ENCODE assay signal across 8 mouse cellular contexts in genomic region chr3:83994217-83994839, GRCm38 (mm10). TPM values are rescaled to one million over a fixed set of nuclear protein-coding genes. Genes with fewer than 3 reads are reported as not detected.
A peak's percentile ranks its signal among the peaks of the same experiment; 100 is the strongest.
DNase-seq lines count a peak whose midpoint lies in the region; ATAC-seq and TF ChIP-seq lines count a peak whose summit lies in the region.

No protein-coding gene starts in this region.

- H3K9ac ChIP-seq in heart, adult 2 months (ENCODE audit: low read depth, low read length): no peak overlapping the region
- H3K9ac ChIP-seq in forebrain, embryonic 14.5 days (ENCODE audit: low read length): no peak overlapping the region
- no peak overlapping the region for H3K9ac ChIP-seq in midbrain, postnatal 0 days (replicated peaks; ENCODE audit: low read length, poor library complexity, severe bottlenecking)

- 0 out of 2 replicates have a peak, but pooled peaks cover 1% of the 10 kb centered on the region for H3K79me2 ChIP-seq in heart, adult 2 months (replicated peaks; ENCODE audit: control insufficient read depth, insufficient read depth, low read length)

- TF ChIP-seq EP300 in heart, adult 2 months (IDR thresholded peaks at IDR 0.05; ENCODE audit: insufficient read depth, low read depth, low read length): no peak

- no peak overlapping the region for H3K4me2 ChIP-seq in forebrain, embryonic 14.5 days (ENCODE audit: low read length)
- no peak overlapping the region for H3K4me2 ChIP-seq in midbrain, postnatal 0 days (ENCODE audit: low read depth, low read length, poor library complexity, severe bottlenecking)

- ATAC-seq in forebrain, embryonic 14.5 days: peak; percentile 74
- ATAC-seq in midbrain, postnatal 0 days (ENCODE audit: low FRiP score): 0 out of 2 replicates have a peak, but pooled peaks have one; percentile 53
- ATAC-seq in granulocyte monocyte progenitor cell, adult 5-6 weeks (replicated peaks; ENCODE audit: poor library complexity, severe bottlenecking): no peak
- ATAC-seq in erythroid progenitor cell, adult 5-6 weeks (replicated peaks; ENCODE audit: low FRiP score, poor library complexity, severe bottlenecking): no peak

- peak overlapping the region; percentile 76 for H3K27ac ChIP-seq in heart, adult 2 months
- peak overlapping the region; percentile 67 for H3K27ac ChIP-seq in forebrain, embryonic 14.5 days (ENCODE audit: low read depth, low read length)
- H3K27ac ChIP-seq in midbrain, postnatal 0 days (ENCODE audit: low read depth, low read length): no peak overlapping the region

- TF ChIP-seq CTCF in heart, adult 2 months (IDR thresholded peaks at IDR 0.05): no peak
- no peak for TF ChIP-seq CTCF in midbrain, postnatal 0 days (IDR thresholded peaks at IDR 0.05)

- no peak overlapping the region for H3K4me3 ChIP-seq in heart, adult 2 months
- no peak overlapping the region for H3K4me3 ChIP-seq in forebrain, embryonic 14.5 days (ENCODE audit: low read depth, low read length)
- H3K4me3 ChIP-seq in midbrain, postnatal 0 days (ENCODE audit: low read depth, low read length): no peak overlapping the region

- H3K4me1 ChIP-seq in heart, adult 2 months (ENCODE audit: control insufficient read depth, insufficient read depth, low read length): peaks cover 17% of the 10 kb centered on the region
- peaks cover 90% of the 10 kb centered on the region for H3K4me1 ChIP-seq in forebrain, embryonic 14.5 days (ENCODE audit: control insufficient read depth, insufficient read depth, low read length)
- 0 out of 2 replicates have a peak, but pooled peaks cover 3% of the 10 kb centered on the region for H3K4me1 ChIP-seq in midbrain, postnatal 0 days (ENCODE audit: insufficient read depth, low read length)

- intact Hi-C loops in heart, adult 2 months (cut with DNase I): no loop called here

- no peak for DNase-seq in heart, adult 2 months
- DNase-seq in heart, adult 11 months: no peak
- DNase-seq in forebrain, embryonic 14.5 days (ENCODE audit: low spot score): peak; percentile 84
- DNase-seq in kidney, postnatal 36 days: peak; percentile 45 to 51
- no peak for DNase-seq in midbrain, postnatal 0 days (ENCODE audit: low spot score)
- DNase-seq in T-cell, adult 2 months (ENCODE audit: low spot score): no peak

- no peaks in the 10 kb centered on the region for H3K9me3 ChIP-seq in forebrain, embryonic 14.5 days (replicated peaks; ENCODE audit: control insufficient read depth, low read length)
- H3K9me3 ChIP-seq in midbrain, postnatal 0 days (ENCODE audit: low read length): no peaks in the 10 kb centered on the region

- no peaks in the 10 kb centered on the region for H3K27me3 ChIP-seq in heart, adult 2 months (ENCODE audit: control insufficient read depth, insufficient read depth, low read length)
- no peaks in the 10 kb centered on the region for H3K27me3 ChIP-seq in forebrain, embryonic 14.5 days (replicated peaks; ENCODE audit: control insufficient read depth, insufficient read depth, low read length)
- H3K27me3 ChIP-seq in midbrain, postnatal 0 days (ENCODE audit: insufficient read depth, low read length): no peaks in the 10 kb centered on the region

- 45% methylated on average over 8 of the region's 8 CpGs for WGBS in heart, adult 2 months
- WGBS in forebrain, embryonic 14.5 days: 18% methylated on average over 8 of the region's 8 CpGs
- WGBS in midbrain, postnatal 0 days: 36% methylated on average over 8 of the region's 8 CpGs

- TF ChIP-seq POLR2A in heart, adult 2 months (IDR thresholded peaks at IDR 0.05; ENCODE audit: insufficient read depth, low read depth, low read length): no peak

- H3K36me3 ChIP-seq in heart, adult 2 months (ENCODE audit: control insufficient read depth, insufficient read depth, low read length): peaks cover 4% of the 10 kb centered on the region; the same call in 1 of the 2 replicates
- no peaks in the 10 kb centered on the region for H3K36me3 ChIP-seq in forebrain, embryonic 14.5 days (ENCODE audit: control insufficient read depth, insufficient read depth, low read length)
- H3K36me3 ChIP-seq in midbrain, postnatal 0 days (ENCODE audit: insufficient read depth, low read length): no peaks in the 10 kb centered on the region

RNA-seq across cellular contexts. Expression of gene Tmem131l, which starts 45.6 kb away (rescaled TPM):
- 10 to 100 TPM; 22.0 to 23.4 TPM for total RNA-seq in heart, adult 2 months (2021)
- 17.3 and 18.1 TPM in 2 replicates for polyA plus RNA-seq in heart, adult 2 months (2012; rRNA removed)
- polyA plus RNA-seq in forebrain, embryonic 14.5 days (2014; fragmentation: Nextera tagmentation; extraction: Ambion mirVana): 123 and 131 TPM in 2 replicates
- total RNA-seq in midbrain, postnatal 0 days (2014; rRNA removed): 37.3 and 37.7 TPM in 2 replicates
- 16.1 and 22.5 TPM in 2 replicates for polyA plus RNA-seq in midbrain, postnatal 0 days (2015; fragmentation: Nextera tagmentation; extraction: Ambion mirVana)
- total RNA-seq in granulocyte monocyte progenitor cell, adult 5-6 weeks (2014; fragmentation: Nextera tagmentation): 80.9 and 108 TPM in 2 replicates
- total RNA-seq in granulocyte monocyte progenitor cell, adult 5-6 weeks (2017): 25.6 and 31.9 TPM in 2 replicates
- 110 and 116 TPM in 2 replicates for total RNA-seq in erythroid progenitor cell, adult 5-6 weeks (2015; ENCODE audit: low replicate concordance)
- total RNA-seq in erythroid progenitor cell, adult 5-6 weeks (2017; ENCODE audit: low replicate concordance): 86.8 and 99.9 TPM in 2 replicates

Comparison
In these comparisons a context has a peak if more than half of its experiments do, and no peak if none do; other contexts are left out.
1. DNase-seq: peak in forebrain, embryonic 14.5 days (single experiment) and kidney, postnatal 36 days (2 of 2); none in heart, adult 2 months (0 of 2), heart, adult 11 months (single experiment), midbrain, postnatal 0 days (single experiment) and T-cell, adult 2 months (single experiment).
2. ATAC-seq: peak in forebrain, embryonic 14.5 days (single experiment) and midbrain, postnatal 0 days (single experiment); none in granulocyte monocyte progenitor cell, adult 5-6 weeks (single experiment) and erythroid progenitor cell, adult 5-6 weeks (single experiment).